Mouse (Mus musculus): ENCODE measurements around the gene Ahr. TPM values are rescaled to one million over a fixed set of nuclear protein-coding genes. Genes with fewer than 3 reads are reported as not detected.

Ahr gene
- 9.4 TPM for polyA plus RNA-seq (2014; fragmentation: Illumina TruSeq; extraction: RNeasy Lipid Tissue Mini Kit (QIAGEN cat#74804); ENCODE audit: low read depth, low replicate concordance)

GRCm38 (mm10) chr12:35534754-35535236 is at the start of gene Ahr:
Gene Ahr (minus strand): TSS chr12:35535038.

Data from kidney, adult 10 weeks (tissue).